Mouse (Mus musculus) hindbrain, embryonic 15.5 days (tissue): ENCODE results near the gene Mrgprx1. TPM values are rescaled to one million over a fixed set of nuclear protein-coding genes. Genes with fewer than 3 reads are reported as not detected.

Experiments used
- ATAC-seq: fragments of 200-750 bp; cut with Nextera tagmentation; 2 replicates; pipeline ENCODE4 v1.8.0; 2017; ENCODE audit warnings: low read depth, moderate number of reproducible peaks, moderate TSS enrichment; ENCODE audit not compliant: low FRiP score
- H3K27ac ChIP-seq: fragments of 300-500 bp; sonication (generic); replicated peaks from 2 replicates; pipeline ENCODE4 v1.5.1; 2015; ENCODE audit warnings: mild to moderate bottlenecking, inconsistent platforms
- H3K27me3 ChIP-seq: fragments of 300-500 bp; sonication (generic); 2 replicates; pipeline ENCODE4 v1.6.1; 2015; ENCODE audit warnings: control low read depth, inconsistent platforms
- H3K36me3 ChIP-seq: fragments of 300-500 bp; sonication (generic); 2 replicates; pipeline ENCODE4 v1.6.1; 2015; ENCODE audit warnings: control low read depth, inconsistent platforms
- H3K4me1 ChIP-seq: fragments of 300-500 bp; sonication (generic); replicated peaks from 2 replicates; pipeline ENCODE4 v1.6.1; 2015; ENCODE audit warnings: control low read depth, inconsistent platforms
- H3K4me2 ChIP-seq: fragments of 300-500 bp; sonication (generic); 2 replicates; pipeline ENCODE4 v1.6.1; 2015; ENCODE audit warnings: moderate library complexity, mild to moderate bottlenecking, inconsistent platforms
- H3K4me3 ChIP-seq: fragments of 300-500 bp; sonication (generic); 2 replicates; pipeline ENCODE4 v1.5.1; 2015; ENCODE audit warnings: mild to moderate bottlenecking, inconsistent platforms
- H3K9ac ChIP-seq: fragments of 300-500 bp; sonication (generic); 2 replicates; pipeline ENCODE4 v1.6.1; 2015; ENCODE audit warnings: inconsistent platforms
- H3K9me3 ChIP-seq: fragments of 300-500 bp; sonication (generic); 2 replicates; pipeline ENCODE4 v1.6.1; 2016; ENCODE audit warnings: control low read depth, inconsistent platforms
- WGBS: fragments of 180-500 bp; shearing (Covaris S2); methylation state at CpG from one replicate; pipeline ENCODE4 v1.1.7; 2015; 5-methylcytosine and 5-hydroxymethylcytosine counted together
- polyA plus RNA-seq: library from polyadenylated mRNA; unstranded; fragments of >200 nt; fragmentation: Nextera tagmentation; extraction: Ambion mirVana; gene quantifications from 2 replicates; pipeline ENCODE4 v1.2.1, GENCODE M21; 2015

The Mrgprx1 gene
- polyA plus RNA-seq = not detected in 2 replicates

- H3K9ac ChIP-seq = no peak within 1 kb of the TSS
- no peaks in the 10 kb centered on the region for H3K4me1 ChIP-seq
- no peak for ATAC-seq
- no peaks in the 10 kb centered on the region for H3K9me3 ChIP-seq
- H3K36me3 ChIP-seq = no peaks in the 10 kb centered on the region
- H3K27me3 ChIP-seq = no peaks in the 10 kb centered on the region
- WGBS = 89% methylated on average over 3 of the region's 3 CpGs
- no peak within 1 kb of the TSS for H3K27ac ChIP-seq
- H3K4me2 ChIP-seq = no peak within 1 kb of the TSS
- no peak within 1 kb of the TSS for H3K4me3 ChIP-seq
Measured at GRCm38 (mm10) chr7:48027497-48027896, at the start of gene Mrgprx1. Mrgprx1 (minus strand) TSS chr7:48027597.

GRCm38 (mm10) chr7:48075521-48075920 lies 48.1 kb upstream of the Mrgprx1 start:
- H3K9ac ChIP-seq = no peak overlapping the region
- H3K9me3 ChIP-seq = no peaks in the 10 kb centered on the region
- no peak overlapping the region for H3K4me2 ChIP-seq
- no peak overlapping the region for H3K4me3 ChIP-seq
- ATAC-seq = no peak
- no peaks in the 10 kb centered on the region for H3K27me3 ChIP-seq
- H3K27ac ChIP-seq = no peak overlapping the region
- no peaks in the 10 kb centered on the region for H3K36me3 ChIP-seq
- H3K4me1 ChIP-seq = no peaks in the 10 kb centered on the region

- no peak overlapping the region for H3K4me2 ChIP-seq
- H3K4me1 ChIP-seq = no peaks in the 10 kb centered on the region
- H3K27ac ChIP-seq = no peak overlapping the region
- H3K36me3 ChIP-seq = no peaks in the 10 kb centered on the region
- WGBS = 83% methylated on average over 4 of the region's 4 CpGs
- no peak overlapping the region for H3K4me3 ChIP-seq
- ATAC-seq = no peak
- H3K9ac ChIP-seq = no peak overlapping the region
- H3K9me3 ChIP-seq = no peaks in the 10 kb centered on the region; the same call in 1 of the 2 replicates
- no peaks in the 10 kb centered on the region for H3K27me3 ChIP-seq
Measured at GRCm38 (mm10) chr7:48046475-48047185, 19.2 kb upstream of the Mrgprx1 start.

- ATAC-seq = no peak
- Histone ChIP-seq H3K4me2 (no peak overlapping the region), H3K27me3 (no peaks in the 10 kb centered on the region), H3K27ac (no peak overlapping the region), H3K9ac (no peak overlapping the region), H3K4me1 (no peaks in the 10 kb centered on the region), H3K4me3 (no peak overlapping the region), H3K36me3 (no peaks in the 10 kb centered on the region), H3K9me3 (no peaks in the 10 kb centered on the region; the same call in 1 of the 2 replicates)
- 73% methylated on average over 1 of the region's 1 CpGs for WGBS
Measured at GRCm38 (mm10) chr7:48044046-48044445, 16.6 kb upstream of the Mrgprx1 start.

- Histone ChIP-seq H3K9ac (no peak overlapping the region), H3K4me3 (no peak overlapping the region), H3K4me1 (no peaks in the 10 kb centered on the region), H3K27me3 (no peaks in the 10 kb centered on the region), H3K9me3 (no peaks in the 10 kb centered on the region), H3K4me2 (no peak overlapping the region), H3K27ac (no peak overlapping the region), H3K36me3 (no peaks in the 10 kb centered on the region)
- no peak for ATAC-seq
- WGBS = 59% methylated on average over 2 of the region's 2 CpGs
Measured at GRCm38 (mm10) chr7:48017874-48018273, 9.5 kb downstream of the Mrgprx1 start.

GRCm38 (mm10) chr7:47995689-47996088 lies 31.7 kb downstream of the Mrgprx1 start:
- H3K9me3 ChIP-seq = no peaks in the 10 kb centered on the region; the same call in 1 of the 2 replicates
- 87% methylated on average over 3 of the region's 3 CpGs for WGBS

GRCm38 (mm10) chr7:47986752-47987151 lies 40.6 kb downstream of the Mrgprx1 start:
- WGBS = 73% methylated on average over 1 of the region's 1 CpGs
- Histone ChIP-seq H3K4me2 (no peak overlapping the region), H3K9ac (no peak overlapping the region), H3K9me3 (no peaks in the 10 kb centered on the region), H3K27ac (no peak overlapping the region), H3K27me3 (no peaks in the 10 kb centered on the region), H3K4me1 (no peaks in the 10 kb centered on the region), H3K36me3 (no peaks in the 10 kb centered on the region), H3K4me3 (no peak overlapping the region)
- no peak for ATAC-seq

More at GRCm38 (mm10) chr7:47995689-47996088, 31.7 kb downstream of the Mrgprx1 start:
- H3K4me2 ChIP-seq = no peak overlapping the region
- no peak overlapping the region for H3K4me3 ChIP-seq
- no peaks in the 10 kb centered on the region for H3K27me3 ChIP-seq
- no peak overlapping the region for H3K9ac ChIP-seq
- H3K4me1 ChIP-seq = no peaks in the 10 kb centered on the region
- H3K27ac ChIP-seq = no peak overlapping the region
- no peaks in the 10 kb centered on the region for H3K36me3 ChIP-seq
- no peak for ATAC-seq

GRCm38 (mm10) chr7:47981995-47982394 lies 45.4 kb downstream of the Mrgprx1 start, which contains the start of gene Mrgpra4:
Mrgpra4 (minus strand) TSS chr7:47982095.
- H3K9ac ChIP-seq = no peak within 1 kb of the TSS
- no peaks in the 10 kb centered on the region for H3K9me3 ChIP-seq
- H3K4me1 ChIP-seq = no peaks in the 10 kb centered on the region
- H3K27ac ChIP-seq = no peak within 1 kb of the TSS
- no peaks in the 10 kb centered on the region for H3K27me3 ChIP-seq
- no peak for ATAC-seq
- H3K4me3 ChIP-seq = no peak within 1 kb of the TSS
- no peak within 1 kb of the TSS for H3K4me2 ChIP-seq
- 67% methylated on average over 1 of the region's 1 CpGs for WGBS
- H3K36me3 ChIP-seq = no peaks in the 10 kb centered on the region

Other genes with a start within 250 kb of the Mrgprx1 start
- gene Mrgpra4, start 45.5 kb downstream of the Mrgprx1 start, polyA plus RNA-seq = not detected in 2 replicates
- not detected in 2 replicates for gene Mrgprb5, start 141.4 kb upstream of the Mrgprx1 start, polyA plus RNA-seq
- not detected in 2 replicates for gene Mrgprb4, start 171.7 kb upstream of the Mrgprx1 start, polyA plus RNA-seq